Mouse (Mus musculus) lung, adult 2 months (tissue): ENCODE data around the gene Tssk2.

ENCODE experiments used
- CTCF ChIP-seq: fragments of 200-500 bp; IDR thresholded peaks from 2 replicates; pipeline ENCODE4 v1.5.1; 2011; ENCODE audit warnings: mild to moderate bottlenecking, low read length, control low read depth; ENCODE audit not compliant: insufficient read depth
- POLR2A ChIP-seq: fragments of 200-500 bp; IDR thresholded peaks from 2 replicates; pipeline ENCODE4 v1.6.1; 2011; ENCODE audit warnings: low read depth, mild to moderate bottlenecking, control low read depth, low read length, borderline replicate concordance; ENCODE audit errors: extremely low read depth

DNA sequence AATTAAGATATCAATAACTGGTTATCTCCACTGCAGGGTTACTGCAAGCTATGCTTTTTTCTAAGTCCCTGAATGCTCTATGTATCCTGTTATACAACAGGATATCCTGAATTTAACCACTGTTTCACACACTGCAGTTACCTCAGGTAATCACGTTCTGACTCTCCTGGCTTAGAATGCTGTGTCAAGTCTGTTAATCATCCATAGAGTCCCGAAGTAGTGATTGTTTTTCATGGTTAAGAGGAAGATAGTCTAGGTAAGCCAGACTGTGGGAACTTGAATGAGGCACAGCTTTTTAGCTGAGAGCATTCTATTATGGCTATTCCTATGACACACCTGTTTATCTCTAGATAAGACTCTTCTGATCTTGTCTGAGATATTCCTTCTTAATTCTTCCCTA, 33.1 kb upstream of the Tssk2 start:
- TF ChIP-seq POLR2A (no peak), CTCF (no peak)
